Mouse (Mus musculus) forebrain, embryonic 12.5 days (tissue): ENCODE data around the gene Ptgr1. TPM values are rescaled to one million over a fixed set of nuclear protein-coding genes. Genes with fewer than 3 reads are reported as not detected.

Experiments used
- ATAC-seq: fragments of 200-750 bp; cut with Nextera tagmentation; 2 replicates; pipeline ENCODE4 v1.8.0; 2017; ENCODE audit warnings: moderate TSS enrichment; ENCODE audit not compliant: low FRiP score
- H3K27ac ChIP-seq: fragments of 300-500 bp; sonication (generic); 2 replicates; pipeline ENCODE4 v1.5.1; 2016; ENCODE audit warnings: mild to moderate bottlenecking
- H3K27me3 ChIP-seq: fragments of 300-500 bp; sonication (generic); 2 replicates; pipeline ENCODE4 v1.6.1; 2016; ENCODE audit warnings: mild to moderate bottlenecking
- H3K36me3 ChIP-seq: fragments of 300-500 bp; sonication (generic); replicated peaks from 2 replicates; pipeline ENCODE4 v1.6.1; 2016; ENCODE audit warnings: mild to moderate bottlenecking
- H3K4me1 ChIP-seq: fragments of 300-500 bp; sonication (generic); 2 replicates; pipeline ENCODE4 v1.6.1; 2016
- H3K4me2 ChIP-seq: fragments of 300-500 bp; sonication (generic); 2 replicates; pipeline ENCODE4 v1.6.1; 2016; ENCODE audit warnings: mild to moderate bottlenecking, moderate library complexity
- H3K4me3 ChIP-seq: fragments of 300-500 bp; sonication (generic); replicated peaks from 2 replicates; pipeline ENCODE4 v1.5.1; 2016; ENCODE audit warnings: mild to moderate bottlenecking
- H3K9ac ChIP-seq: fragments of 300-500 bp; sonication (generic); 2 replicates; pipeline ENCODE4 v1.6.1; 2016; ENCODE audit warnings: mild to moderate bottlenecking
- H3K9me3 ChIP-seq: fragments of 300-500 bp; sonication (generic); 2 replicates; pipeline ENCODE4 v1.6.1; 2016
- WGBS: fragments of 180-500 bp; shearing (Covaris S2); methylation state at CpG from one replicate; pipeline ENCODE4 v1.1.7; 2016; 5-methylcytosine and 5-hydroxymethylcytosine counted together
- polyA plus RNA-seq: library from polyadenylated mRNA; unstranded; fragments of >200 nt; fragmentation: Nextera tagmentation; extraction: Ambion mirVana; gene quantifications from 2 replicates; pipeline ENCODE4 v1.2.1, GENCODE M21; 2016

The Ptgr1 gene
- polyA plus RNA-seq, 1 experiment from 2014 or later, result 10.0 TPM

- Histone ChIP-seq H3K4me2 (peak overlapping the region; percentile 83), H3K4me3 (peak overlapping the region; percentile 94), H3K27ac (no peak overlapping the region), H3K36me3 (no peaks in the 10 kb centered on the region), H3K9me3 (no peaks in the 10 kb centered on the region), H3K4me1 (peaks cover 28% of the 10 kb centered on the region), H3K9ac (peak overlapping the region; percentile 84), H3K27me3 (no peaks in the 10 kb centered on the region)
- no peak for ATAC-seq
- WGBS, result 41% methylated on average over 7 of the region's 7 CpGs
Measured at GRCm38 (mm10) chr4:59003806-59004200, 16.9 kb upstream of the Ptgr1 start.

GRCm38 (mm10) chr4:59002948-59003805 is 16.3 kb upstream of the Ptgr1 start, which contains the start of gene Gm20503:
Gene Gm20503, plus strand, starts transcription at chr4:59003210.
- Histone ChIP-seq H3K27ac (peak within 1 kb of the TSS; percentile 93), H3K36me3 (no peaks in the 10 kb centered on the region), H3K27me3 (no peaks in the 10 kb centered on the region), H3K9me3 (no peaks in the 10 kb centered on the region), H3K4me3 (peak within 1 kb of the TSS; percentile 94), H3K4me1 (peaks cover 28% of the 10 kb centered on the region), H3K4me2 (peak within 1 kb of the TSS; percentile 83), H3K9ac (peak within 1 kb of the TSS; percentile 84)
- ATAC-seq, result peak; percentile 99
- WGBS, result under 1% methylated on average over 89 of the region's 89 CpGs

- H3K4me2 ChIP-seq, result no peak overlapping the region
- H3K27me3 ChIP-seq, result no peaks in the 10 kb centered on the region; the same call in 1 of the 2 replicates
- H3K4me3 ChIP-seq, result no peak overlapping the region
- no peak overlapping the region for H3K9ac ChIP-seq
- WGBS, result 0% methylated on average over 2 of the region's 2 CpGs
- no peak for ATAC-seq
- no peaks in the 10 kb centered on the region for H3K36me3 ChIP-seq
- no peaks in the 10 kb centered on the region for H3K9me3 ChIP-seq
- H3K27ac ChIP-seq, result no peak overlapping the region
- H3K4me1 ChIP-seq, result peaks cover 26% of the 10 kb centered on the region
Measured at GRCm38 (mm10) chr4:59000614-59001013, 13.7 kb upstream of the Ptgr1 start.

GRCm38 (mm10) chr4:58999686-59000085 is 12.8 kb upstream of the Ptgr1 start:
- no peaks in the 10 kb centered on the region for H3K36me3 ChIP-seq
- H3K4me1 ChIP-seq, result peaks cover 18% of the 10 kb centered on the region
- ATAC-seq, result no peak
- no peaks in the 10 kb centered on the region for H3K9me3 ChIP-seq
- H3K4me2 ChIP-seq, result no peak overlapping the region
- H3K27ac ChIP-seq, result no peak overlapping the region
- H3K9ac ChIP-seq, result no peak overlapping the region
- H3K27me3 ChIP-seq, result no peaks in the 10 kb centered on the region; the same call in 1 of the 2 replicates
- no peak overlapping the region for H3K4me3 ChIP-seq
- 10% methylated on average over 2 of the region's 2 CpGs for WGBS

GRCm38 (mm10) chr4:58998688-58999087 is 11.8 kb upstream of the Ptgr1 start:
- Histone ChIP-seq H3K27me3 (no peaks in the 10 kb centered on the region; the same call in 1 of the 2 replicates), H3K4me1 (peaks cover 8% of the 10 kb centered on the region), H3K4me2 (no peak overlapping the region), H3K4me3 (no peak overlapping the region), H3K9me3 (no peaks in the 10 kb centered on the region), H3K9ac (no peak overlapping the region), H3K36me3 (no peaks in the 10 kb centered on the region), H3K27ac (no peak overlapping the region)
- WGBS, result 95% methylated on average over 1 of the region's 1 CpGs
- no peak for ATAC-seq

GRCm38 (mm10) chr4:58997081-58997480 is 10.2 kb upstream of the Ptgr1 start:
- H3K36me3 ChIP-seq, result no peaks in the 10 kb centered on the region
- ATAC-seq, result no peak
- H3K4me3 ChIP-seq, result no peak overlapping the region
- no peak overlapping the region for H3K27ac ChIP-seq
- no peaks in the 10 kb centered on the region for H3K9me3 ChIP-seq
- no peak overlapping the region for H3K9ac ChIP-seq
- 86% methylated on average over 5 of the region's 5 CpGs for WGBS
- no peaks in the 10 kb centered on the region; the same call in 1 of the 2 replicates for H3K27me3 ChIP-seq
- no peaks in the 10 kb centered on the region for H3K4me1 ChIP-seq
- H3K4me2 ChIP-seq, result no peak overlapping the region

- Histone ChIP-seq H3K4me2 (no peak overlapping the region), H3K27me3 (no peaks in the 10 kb centered on the region; the same call in 1 of the 2 replicates), H3K4me1 (no peaks in the 10 kb centered on the region), H3K9ac (no peak overlapping the region; the same call in 1 of the 2 replicates), H3K27ac (no peak overlapping the region), H3K9me3 (no peaks in the 10 kb centered on the region), H3K4me3 (no peak overlapping the region), H3K36me3 (no peaks in the 10 kb centered on the region)
- WGBS, result 76% methylated on average over 8 of the region's 8 CpGs
- ATAC-seq, result no peak
Measured at GRCm38 (mm10) chr4:58995251-58995693, 8.4 kb upstream of the Ptgr1 start.

GRCm38 (mm10) chr4:58994762-58995161 is 7.8 kb upstream of the Ptgr1 start, which contains the start of gene Dnajc25:
Gene Dnajc25, plus strand, starts transcription at chr4:58995062.
- Histone ChIP-seq H3K9ac (no peak within 1 kb of the TSS; the same call in 1 of the 2 replicates), H3K27ac (no peak within 1 kb of the TSS), H3K36me3 (no peaks in the 10 kb centered on the region), H3K4me1 (no peaks in the 10 kb centered on the region), H3K4me2 (no peak within 1 kb of the TSS), H3K27me3 (no peaks in the 10 kb centered on the region; the same call in 1 of the 2 replicates), H3K4me3 (no peak within 1 kb of the TSS), H3K9me3 (no peaks in the 10 kb centered on the region)
- ATAC-seq, result no peak
- 90% methylated on average over 4 of the region's 4 CpGs for WGBS

GRCm38 (mm10) chr4:58992195-58992594 is 5.3 kb upstream of the Ptgr1 start:
- no peaks in the 10 kb centered on the region for H3K9me3 ChIP-seq
- no peaks in the 10 kb centered on the region for H3K4me1 ChIP-seq
- H3K36me3 ChIP-seq, result no peaks in the 10 kb centered on the region
- H3K27me3 ChIP-seq, result peaks cover 2% of the 10 kb centered on the region; the same call in 1 of the 2 replicates
- ATAC-seq, result no peak
- H3K4me2 ChIP-seq, result no peak overlapping the region
- H3K27ac ChIP-seq, result no peak overlapping the region
- no peak overlapping the region for H3K4me3 ChIP-seq
- WGBS, result 83% methylated on average over 5 of the region's 5 CpGs
- no peak overlapping the region for H3K9ac ChIP-seq

- Histone ChIP-seq H3K4me2 (no peak overlapping the region), H3K9me3 (no peaks in the 10 kb centered on the region), H3K4me3 (no peak overlapping the region), H3K4me1 (peaks cover 10% of the 10 kb centered on the region; the same call in 1 of the 2 replicates), H3K27ac (no peak overlapping the region), H3K9ac (no peak overlapping the region), H3K27me3 (peaks cover 2% of the 10 kb centered on the region; the same call in 1 of the 2 replicates), H3K36me3 (no peaks in the 10 kb centered on the region)
- 77% methylated on average over 17 of the region's 17 CpGs for WGBS
- no peak for ATAC-seq
Measured at GRCm38 (mm10) chr4:58990609-58991434, 3.9 kb upstream of the Ptgr1 start.

GRCm38 (mm10) chr4:58989303-58989898 is 2.5 kb upstream of the Ptgr1 start:
- H3K9me3 ChIP-seq, result no peaks in the 10 kb centered on the region
- no peak overlapping the region for H3K27ac ChIP-seq
- no peak overlapping the region for H3K4me2 ChIP-seq
- peaks cover 10% of the 10 kb centered on the region; the same call in 1 of the 2 replicates for H3K4me1 ChIP-seq
- 84% methylated on average over 7 of the region's 7 CpGs for WGBS
- 0 out of 2 replicates have a peak, but pooled peaks cover 2% of the 10 kb centered on the region for H3K27me3 ChIP-seq
- H3K9ac ChIP-seq, result no peak overlapping the region
- ATAC-seq, result no peak
- H3K36me3 ChIP-seq, result no peaks in the 10 kb centered on the region
- H3K4me3 ChIP-seq, result no peak overlapping the region
